Mouse (Mus musculus) CD4-positive naive resting alpha-beta T cell, adult 57 days (primary cell): ENCODE data around the gene Clrn2. TPM values are rescaled to one million over a fixed set of nuclear protein-coding genes. Genes with fewer than 3 reads are reported as not detected.

Experiments
- total RNA-seq: library from RNA; stranded (reverse); gene quantifications from one replicate; pipeline ENCODE4 v1.2.4, GENCODE M21; 2023

Gene Clrn2
- total RNA-seq, result not detected

DNA sequence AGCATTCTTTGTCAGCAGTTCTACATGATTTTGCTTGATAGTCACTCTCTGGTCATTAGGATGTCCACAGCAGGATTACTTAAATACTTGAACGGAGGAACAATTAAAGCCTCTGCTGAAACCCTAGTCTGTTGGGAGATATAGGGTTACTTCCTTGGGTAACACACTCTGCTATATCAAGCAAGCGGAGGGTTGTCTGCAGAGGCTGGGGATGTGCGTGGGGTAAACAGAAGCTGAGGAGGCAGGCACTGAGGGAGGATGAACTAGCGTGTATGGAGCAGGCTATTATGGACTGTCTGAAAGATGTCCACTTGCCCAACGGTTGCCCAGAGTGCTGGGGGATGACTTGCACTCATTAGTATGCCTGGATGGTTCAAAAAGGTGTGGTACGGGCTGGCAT is at the start of gene Clrn2:
Gene Clrn2, plus strand, starts transcription at position 301 of the 400 bp plus-strand sequence.

DNA sequence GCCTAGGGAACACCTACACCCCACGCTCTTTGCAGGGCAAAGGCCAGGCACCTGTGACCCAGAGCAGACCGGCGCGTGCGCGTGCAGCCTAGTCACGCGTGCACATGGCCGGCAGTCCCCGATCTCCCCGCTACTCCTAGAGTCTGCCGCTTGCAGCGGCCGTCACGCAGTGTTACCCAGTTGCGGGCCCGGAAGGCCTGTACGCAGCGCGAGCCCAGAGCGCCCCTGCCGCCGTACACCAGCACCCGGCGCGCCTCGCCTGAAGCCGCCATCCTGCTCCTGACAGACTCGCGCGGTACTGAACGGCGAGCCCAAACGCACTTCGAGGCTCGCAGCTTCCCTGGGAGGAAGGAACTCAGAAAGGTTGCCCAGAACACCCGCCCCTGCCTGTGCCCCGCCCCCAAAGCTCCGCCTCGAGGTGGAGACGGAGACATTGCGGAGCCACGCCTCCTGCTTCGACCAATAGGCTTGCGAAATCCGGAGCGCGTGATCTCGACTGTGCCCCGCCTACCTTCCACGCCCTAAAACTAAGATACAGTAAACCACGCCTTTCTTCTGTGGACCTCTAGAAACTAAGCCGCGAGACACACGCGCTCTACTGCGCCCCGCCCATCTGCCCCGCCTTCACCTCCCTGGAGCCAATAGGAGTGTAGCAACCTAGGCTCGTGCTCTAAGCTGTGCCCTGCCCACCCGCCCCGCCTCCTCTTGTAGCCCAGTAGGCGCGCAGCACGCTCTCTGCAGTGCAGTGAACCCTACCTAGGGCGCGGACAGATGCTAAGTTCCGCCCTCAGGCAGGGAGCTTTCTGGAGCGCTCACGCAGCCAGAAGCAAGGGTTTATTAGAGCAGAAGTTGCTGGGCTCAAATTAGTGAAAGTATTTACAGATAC is 3.5 kb upstream of the Clrn2 start, which contains the start of gene Qdpr:
Gene Qdpr, minus strand, starts transcription at position 406 of the 886 bp plus-strand sequence.

GRCm38 (mm10) chr5:45493191-45494092 is 39.9 kb downstream of the Clrn2 start, which contains the start of gene Lap3:
Gene Lap3, plus strand, starts transcription at chr5:45493374.

Other genes starting within 250 kb of the Clrn2 start
- gene Qdpr, start 3.5 kb upstream of the Clrn2 start, total RNA-seq, result 46.4 TPM
- gene Lap3, start 39.6 kb downstream of the Clrn2 start, total RNA-seq, result 24.1 TPM
- 85.2 TPM for gene Med28, start 66.5 kb downstream of the Clrn2 start, total RNA-seq
- gene Fam184b, start 185.9 kb downstream of the Clrn2 start, total RNA-seq, result 0.21 TPM
- gene Ncapg, start 216.2 kb downstream of the Clrn2 start, total RNA-seq, result 0.86 TPM